In the genomic region with DNA sequence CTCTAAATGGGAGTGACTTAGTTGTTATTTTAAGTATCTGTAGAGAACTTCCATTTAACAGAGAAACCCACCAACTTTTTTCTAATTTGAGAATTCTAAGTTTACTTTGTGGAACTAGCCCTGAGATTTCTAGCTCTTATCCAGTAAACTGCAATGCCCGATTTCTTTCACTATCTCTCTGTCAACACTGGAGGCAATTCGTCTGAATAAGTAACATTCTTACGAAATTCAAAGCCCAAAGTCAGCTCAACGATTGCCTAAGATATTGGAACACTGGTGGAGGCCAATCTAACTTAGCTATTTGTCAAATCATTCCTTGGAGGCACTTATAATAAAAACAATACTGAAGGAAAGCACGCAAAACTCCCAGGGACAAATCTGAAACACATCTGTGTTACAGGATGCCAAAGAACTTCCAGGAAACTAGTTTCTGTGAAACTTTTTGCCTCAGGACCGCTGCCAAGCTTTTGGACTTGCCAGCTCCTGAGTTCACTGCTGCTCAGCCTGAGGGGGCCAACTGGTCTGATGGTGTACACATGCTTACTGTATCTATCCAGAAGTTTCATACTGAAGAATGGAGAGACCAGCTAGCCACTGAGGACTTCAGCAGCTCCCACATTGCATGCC, we compare ENCODE assay signal across 13 mouse cellular contexts. TPM values are rescaled to one million over a fixed set of nuclear protein-coding genes. Genes with fewer than 3 reads are reported as not detected.
A peak's percentile ranks its signal among the peaks of the same experiment; 100 is the strongest.
DNase-seq lines count a peak whose midpoint lies in the region; ATAC-seq and TF ChIP-seq lines count a peak whose summit lies in the region.
"Had no signal": no experiment of that assay in that cellular context is flagged by ENCODE, and none has a peak within 500 bp of the region (broad histone marks: within the 10 kb centered on the region; RNA-seq: fewer than 3 reads in every experiment).

No protein-coding gene starts in this region.

- WGBS in heart, adult 2 months = 36% methylated on average over 6 of the region's 6 CpGs
- 75% methylated on average over 6 of the region's 6 CpGs for WGBS in heart, embryonic 10.5 days

- intact Hi-C loops in heart, adult 2 months (cut with DNase I) = no loop called here
- intact Hi-C loops in gastrocnemius, postnatal 36 days (cut with DNase I) = no loop called here

- no peaks in the 10 kb centered on the region for H3K36me3 ChIP-seq in heart, adult 2 months (ENCODE audit: control insufficient read depth, insufficient read depth, low read length)
- H3K36me3 ChIP-seq in heart, embryonic 10.5 days = no peaks in the 10 kb centered on the region
- H3K36me3 ChIP-seq: forebrain, embryonic 10.5 days had no signal

- TF ChIP-seq EP300 in heart, adult 2 months (IDR thresholded peaks at IDR 0.05; ENCODE audit: insufficient read depth, low read depth, low read length) = no peak

- H3K4me1 ChIP-seq in heart, adult 2 months (ENCODE audit: control insufficient read depth, insufficient read depth, low read length) = peaks cover 2% of the 10 kb centered on the region; the same call in 1 of the 2 replicates
- no peaks in the 10 kb centered on the region for H3K4me1 ChIP-seq in heart, embryonic 10.5 days
- H3K4me1 ChIP-seq: forebrain, embryonic 10.5 days had no signal

- H3K79me2 ChIP-seq in heart, adult 2 months (replicated peaks; ENCODE audit: control insufficient read depth, insufficient read depth, low read length) = no peaks in the 10 kb centered on the region

- no peak overlapping the region for H3K27ac ChIP-seq in heart, adult 2 months
- H3K27ac ChIP-seq in heart, embryonic 10.5 days = no peak overlapping the region
- H3K27ac ChIP-seq in layer of hippocampus, adult 2 months = no peak overlapping the region
- H3K27ac ChIP-seq: forebrain, embryonic 10.5 days; left cerebral cortex, adult 2 months had no signal

- 0 out of 2 replicates have a peak, but pooled peaks cover 2% of the 10 kb centered on the region for H3K27me3 ChIP-seq in heart, adult 2 months (ENCODE audit: control insufficient read depth, insufficient read depth, low read length)
- no peaks in the 10 kb centered on the region for H3K27me3 ChIP-seq in heart, embryonic 10.5 days (ENCODE audit: insufficient read depth, poor library complexity, severe bottlenecking)

- no peak for TF ChIP-seq CTCF in heart, adult 2 months (IDR thresholded peaks at IDR 0.05)
- no peak for TF ChIP-seq CTCF in layer of hippocampus, adult 2 months (conservative IDR thresholded peaks at IDR 0.05)

- H3K9ac ChIP-seq in heart, adult 2 months (ENCODE audit: low read depth, low read length) = no peak overlapping the region
- H3K9ac ChIP-seq: liver, postnatal 0 days had no signal

- no peak for TF ChIP-seq POLR2A in heart, adult 2 months (IDR thresholded peaks at IDR 0.05; ENCODE audit: insufficient read depth, low read depth, low read length)

- no peak for ATAC-seq in megakaryocyte-erythroid progenitor cell, adult 5-6 weeks (replicated peaks; ENCODE audit: low FRiP score, low TSS enrichment, poor library complexity, severe bottlenecking)
- ATAC-seq: liver, postnatal 0 days; midbrain, embryonic 16.5 days had no signal

- DNase-seq in heart, adult 2 months = peak; percentile 45 to 55
- DNase-seq in heart, embryonic 10.5 days (ENCODE audit: low spot score) = no peak
- peak; percentile 67 for DNase-seq in adrenal gland, postnatal 14 days
- DNase-seq in gastrocnemius, postnatal 36 days = peak; percentile 56 to 72
- peak; percentile 37 for DNase-seq in lung, postnatal 10 days
- DNase-seq in thymus, postnatal 25 days = no peak
- DNase-seq in layer of hippocampus, adult 2 months (ENCODE audit: low spot score in 2 of 2) = no peak
- DNase-seq: liver, postnatal 0 days; thymus, postnatal 14 days had no signal

- H3K9me3 ChIP-seq in heart, embryonic 10.5 days = no peaks in the 10 kb centered on the region
- H3K9me3 ChIP-seq: forebrain, embryonic 10.5 days had no signal

- H3K4me3 ChIP-seq in heart, adult 2 months = no peak overlapping the region
- H3K4me3 ChIP-seq in heart, embryonic 10.5 days = no peak overlapping the region
- no peak overlapping the region for H3K4me3 ChIP-seq in layer of hippocampus, adult 2 months
- H3K4me3 ChIP-seq: forebrain, embryonic 10.5 days; left cerebral cortex, adult 2 months had no signal

RNA-seq across cellular contexts. Expression of gene Ehbp1, which starts 45.5 kb away (rescaled TPM):
- 100 to 1,000 TPM; 111 to 133 TPM for total RNA-seq in heart, adult 2 months (2021)
- polyA plus RNA-seq in heart, adult 2 months (2012; rRNA removed) = 21.3 and 49.2 TPM in 2 replicates
- 10.6 and 14.1 TPM in 2 replicates for polyA plus RNA-seq in heart, embryonic 10.5 days (2016; fragmentation: Nextera tagmentation; extraction: Ambion mirVana)
- total RNA-seq in adrenal gland, postnatal 14 days (2021) = 21.3 and 24.4 TPM in 2 replicates
- total RNA-seq in gastrocnemius, postnatal 36 days (2021) = 10 to 100 TPM; 11.5 to 12.7 TPM
- 11.1 and 20.0 TPM in 2 replicates for total RNA-seq in megakaryocyte-erythroid progenitor cell, adult 5-6 weeks (2014; fragmentation: Nextera tagmentation)
- 10.0 and 10.1 TPM in 2 replicates for total RNA-seq in megakaryocyte-erythroid progenitor cell, adult 5-6 weeks (2017)
- 10 to 100 TPM; 50.6 to 51.2 TPM for total RNA-seq in layer of hippocampus, adult 2 months (2021)

Comparison
In these comparisons a context has a peak if more than half of its experiments do, and no peak if none do; other contexts are left out.
1. DNase-seq: peak in heart, adult 2 months (2 of 2), adrenal gland, postnatal 14 days (single experiment), gastrocnemius, postnatal 36 days (2 of 2) and lung, postnatal 10 days (single experiment); none in heart, embryonic 10.5 days (single experiment), thymus, postnatal 25 days (single experiment) and layer of hippocampus, adult 2 months (0 of 2).